Mouse (Mus musculus): ENCODE data around the gene Msl2. TPM values are rescaled to one million over a fixed set of nuclear protein-coding genes. Genes with fewer than 3 reads are reported as not detected.

The Msl2 gene
- polyA plus RNA-seq, 1 experiment = 31.7 TPM

- 74% methylated on average over 5 of the region's 5 CpGs for WGBS
- Histone ChIP-seq H3K27me3 (ENCODE audit: control insufficient read depth, insufficient read depth, low read length) (no peaks in the 10 kb centered on the region), H3K27ac (ENCODE audit: insufficient read depth, low read length) (no peak overlapping the region), H3K4me3 (replicated peaks; ENCODE audit: insufficient read depth, low read depth, low read length) (no peak overlapping the region), H3K4me1 (ENCODE audit: control insufficient read depth, insufficient read depth, low read length) (no peaks in the 10 kb centered on the region)
- DNase-seq = no peak
- TF ChIP-seq POLR2A (IDR thresholded peaks at IDR 0.05; ENCODE audit: borderline replicate concordance, insufficient read depth, low read length) = no peak
- no peak for TF ChIP-seq CTCF (IDR thresholded peaks at IDR 0.05; ENCODE audit: borderline replicate concordance, insufficient read depth, low read depth, low read length)
These were observed 32.4 kb upstream of the Msl2 start for GRCm38 (mm10) chr9:101041508-101041907.

GRCm38 (mm10) chr9:101042249-101042648 lies 31.7 kb upstream of the Msl2 start:
- WGBS = 77% methylated on average over 9 of the region's 9 CpGs
- TF ChIP-seq POLR2A (IDR thresholded peaks at IDR 0.05; ENCODE audit: borderline replicate concordance, insufficient read depth, low read length) (no peak), CTCF (IDR thresholded peaks at IDR 0.05; ENCODE audit: borderline replicate concordance, insufficient read depth, low read depth, low read length) (no peak)

GRCm38 (mm10) chr9:101045710-101046338 lies 28.1 kb upstream of the Msl2 start:
- no peak overlapping the region for H3K4me3 ChIP-seq (replicated peaks; ENCODE audit: insufficient read depth, low read depth, low read length)
- no peak for DNase-seq
- no peak for TF ChIP-seq POLR2A (IDR thresholded peaks at IDR 0.05; ENCODE audit: borderline replicate concordance, insufficient read depth, low read length)
- no peak for TF ChIP-seq CTCF (IDR thresholded peaks at IDR 0.05; ENCODE audit: borderline replicate concordance, insufficient read depth, low read depth, low read length)
- WGBS = 76% methylated on average over 15 of the region's 15 CpGs
- H3K27ac ChIP-seq (ENCODE audit: insufficient read depth, low read length) = no peak overlapping the region
- H3K4me1 ChIP-seq (ENCODE audit: control insufficient read depth, insufficient read depth, low read length) = no peaks in the 10 kb centered on the region
- H3K27me3 ChIP-seq (ENCODE audit: control insufficient read depth, insufficient read depth, low read length) = no peaks in the 10 kb centered on the region

More at GRCm38 (mm10) chr9:101042249-101042648, 31.7 kb upstream of the Msl2 start:
- Histone ChIP-seq H3K27me3 (ENCODE audit: control insufficient read depth, insufficient read depth, low read length) (no peaks in the 10 kb centered on the region), H3K27ac (ENCODE audit: insufficient read depth, low read length) (no peak overlapping the region), H3K4me3 (replicated peaks; ENCODE audit: insufficient read depth, low read depth, low read length) (no peak overlapping the region), H3K4me1 (ENCODE audit: control insufficient read depth, insufficient read depth, low read length) (no peaks in the 10 kb centered on the region)
- DNase-seq = no peak

- Histone ChIP-seq H3K4me3 (replicated peaks; ENCODE audit: insufficient read depth, low read depth, low read length) (no peak overlapping the region), H3K4me1 (ENCODE audit: control insufficient read depth, insufficient read depth, low read length) (no peaks in the 10 kb centered on the region), H3K27me3 (ENCODE audit: control insufficient read depth, insufficient read depth, low read length) (no peaks in the 10 kb centered on the region), H3K27ac (ENCODE audit: insufficient read depth, low read length) (no peak overlapping the region)
- WGBS = 93% methylated on average over 3 of the region's 3 CpGs
- no peak for DNase-seq
- TF ChIP-seq CTCF (IDR thresholded peaks at IDR 0.05; ENCODE audit: borderline replicate concordance, insufficient read depth, low read depth, low read length) (no peak), POLR2A (IDR thresholded peaks at IDR 0.05; ENCODE audit: borderline replicate concordance, insufficient read depth, low read length) (no peak)
These were observed 21.9 kb upstream of the Msl2 start for GRCm38 (mm10) chr9:101052007-101052406.

GRCm38 (mm10) chr9:101052691-101053090 lies 21.2 kb upstream of the Msl2 start:
- no peak for DNase-seq

GRCm38 (mm10) chr9:101053279-101053678 lies 20.6 kb upstream of the Msl2 start:
- H3K4me3 ChIP-seq (replicated peaks; ENCODE audit: insufficient read depth, low read depth, low read length) = no peak overlapping the region
- TF ChIP-seq CTCF (IDR thresholded peaks at IDR 0.05; ENCODE audit: borderline replicate concordance, insufficient read depth, low read depth, low read length) = no peak
- no peak for TF ChIP-seq POLR2A (IDR thresholded peaks at IDR 0.05; ENCODE audit: borderline replicate concordance, insufficient read depth, low read length)
- no peaks in the 10 kb centered on the region for H3K27me3 ChIP-seq (ENCODE audit: control insufficient read depth, insufficient read depth, low read length)
- WGBS = 79% methylated on average over 14 of the region's 14 CpGs
- H3K4me1 ChIP-seq (ENCODE audit: control insufficient read depth, insufficient read depth, low read length) = no peaks in the 10 kb centered on the region
- DNase-seq = no peak
- no peak overlapping the region for H3K27ac ChIP-seq (ENCODE audit: insufficient read depth, low read length)

More at GRCm38 (mm10) chr9:101052691-101053090, 21.2 kb upstream of the Msl2 start:
- Histone ChIP-seq H3K27ac (ENCODE audit: insufficient read depth, low read length) (no peak overlapping the region), H3K4me3 (replicated peaks; ENCODE audit: insufficient read depth, low read depth, low read length) (no peak overlapping the region), H3K27me3 (ENCODE audit: control insufficient read depth, insufficient read depth, low read length) (no peaks in the 10 kb centered on the region), H3K4me1 (ENCODE audit: control insufficient read depth, insufficient read depth, low read length) (no peaks in the 10 kb centered on the region)
- TF ChIP-seq POLR2A (IDR thresholded peaks at IDR 0.05; ENCODE audit: borderline replicate concordance, insufficient read depth, low read length) = no peak
- TF ChIP-seq CTCF (IDR thresholded peaks at IDR 0.05; ENCODE audit: borderline replicate concordance, insufficient read depth, low read depth, low read length) = no peak
- 75% methylated on average over 6 of the region's 6 CpGs for WGBS

- no peak overlapping the region for H3K27ac ChIP-seq (ENCODE audit: insufficient read depth, low read length)
- H3K4me1 ChIP-seq (ENCODE audit: control insufficient read depth, insufficient read depth, low read length) = no peaks in the 10 kb centered on the region
- no peaks in the 10 kb centered on the region for H3K27me3 ChIP-seq (ENCODE audit: control insufficient read depth, insufficient read depth, low read length)
- TF ChIP-seq CTCF (IDR thresholded peaks at IDR 0.05; ENCODE audit: borderline replicate concordance, insufficient read depth, low read depth, low read length) = no peak
- no peak overlapping the region for H3K4me3 ChIP-seq (replicated peaks; ENCODE audit: insufficient read depth, low read depth, low read length)
- WGBS = 94% methylated on average over 4 of the region's 4 CpGs
- no peak for DNase-seq
These were observed 16.7 kb upstream of the Msl2 start for GRCm38 (mm10) chr9:101057156-101057555.

- TF ChIP-seq CTCF (IDR thresholded peaks at IDR 0.05; ENCODE audit: borderline replicate concordance, insufficient read depth, low read depth, low read length) (no peak), POLR2A (IDR thresholded peaks at IDR 0.05; ENCODE audit: borderline replicate concordance, insufficient read depth, low read length) (no peak)
- 87% methylated on average over 11 of the region's 11 CpGs for WGBS
- DNase-seq = no peak
- no peak overlapping the region for H3K4me3 ChIP-seq (replicated peaks; ENCODE audit: insufficient read depth, low read depth, low read length)
- no peaks in the 10 kb centered on the region for H3K27me3 ChIP-seq (ENCODE audit: control insufficient read depth, insufficient read depth, low read length)
- no peak overlapping the region for H3K27ac ChIP-seq (ENCODE audit: insufficient read depth, low read length)
- H3K4me1 ChIP-seq (ENCODE audit: control insufficient read depth, insufficient read depth, low read length) = no peaks in the 10 kb centered on the region
These were observed 12.9 kb upstream of the Msl2 start for GRCm38 (mm10) chr9:101061035-101061434.
